Mouse (Mus musculus): ENCODE results near the gene Diaph2. TPM values are rescaled to one million over a fixed set of nuclear protein-coding genes. Genes with fewer than 3 reads are reported as not detected.

The Diaph2 gene
- 11.3 and 12.5 TPM in 2 replicates for polyA plus RNA-seq (2014; fragmentation: Nextera tagmentation; extraction: Ambion mirVana)

GRCm38 (mm10) chrX:129749571-129750061, at the start of gene Diaph2:
Gene Diaph2 (plus strand): TSS chrX:129749742.
- Histone ChIP-seq H3K9me3 (ENCODE audit: control insufficient read depth, low read depth, low read length) (no peaks in the 10 kb centered on the region), H3K4me1 (ENCODE audit: control insufficient read depth, insufficient read depth, low read length) (no peaks in the 10 kb centered on the region), H3K4me3 (ENCODE audit: low read depth, low read length) (peak within 1 kb of the TSS; percentile 53), H3K27me3 (ENCODE audit: control insufficient read depth, insufficient read depth, low read length) (no peaks in the 10 kb centered on the region), H3K9ac (replicated peaks; ENCODE audit: low read depth, low read length) (peak within 1 kb of the TSS; percentile 53), H3K36me3 (ENCODE audit: control insufficient read depth, insufficient read depth, low read length) (no peaks in the 10 kb centered on the region), H3K4me2 (replicated peaks; ENCODE audit: low read depth, low read length) (peak within 1 kb of the TSS; percentile 38), H3K27ac (ENCODE audit: low read length) (peak within 1 kb of the TSS; percentile 58; the same call in 1 of the 2 replicates)
- 11% methylated on average over 49 of the region's 49 CpGs for WGBS
- peak; percentile 93 for ATAC-seq (ENCODE audit: insufficient number of reproducible peaks, insufficient read depth, low FRiP score, low read depth)

- H3K4me3 ChIP-seq (ENCODE audit: low read depth, low read length), result no peak overlapping the region
- no peaks in the 10 kb centered on the region for H3K36me3 ChIP-seq (ENCODE audit: control insufficient read depth, insufficient read depth, low read length)
- H3K27ac ChIP-seq (ENCODE audit: low read length), result no peak overlapping the region
- no peaks in the 10 kb centered on the region for H3K4me1 ChIP-seq (ENCODE audit: control insufficient read depth, insufficient read depth, low read length)
- WGBS, result 40% methylated on average over 6 of the region's 6 CpGs
- ATAC-seq (ENCODE audit: insufficient number of reproducible peaks, insufficient read depth, low FRiP score, low read depth), result no peak
- no peaks in the 10 kb centered on the region for H3K27me3 ChIP-seq (ENCODE audit: control insufficient read depth, insufficient read depth, low read length)
- no peaks in the 10 kb centered on the region for H3K9me3 ChIP-seq (ENCODE audit: control insufficient read depth, low read depth, low read length)
- H3K4me2 ChIP-seq (replicated peaks; ENCODE audit: low read depth, low read length), result no peak overlapping the region
- no peak overlapping the region for H3K9ac ChIP-seq (replicated peaks; ENCODE audit: low read depth, low read length)
These were observed 47.8 kb upstream of the Diaph2 start for GRCm38 (mm10) chrX:129701634-129702312.

GRCm38 (mm10) chrX:129709656-129710055, 39.9 kb upstream of the Diaph2 start:
- no peak for ATAC-seq (ENCODE audit: insufficient number of reproducible peaks, insufficient read depth, low FRiP score, low read depth)
- WGBS, result 69% methylated on average over 2 of the region's 2 CpGs
- Histone ChIP-seq H3K36me3 (ENCODE audit: control insufficient read depth, insufficient read depth, low read length) (no peaks in the 10 kb centered on the region), H3K4me3 (ENCODE audit: low read depth, low read length) (no peak overlapping the region), H3K4me1 (ENCODE audit: control insufficient read depth, insufficient read depth, low read length) (no peaks in the 10 kb centered on the region), H3K9me3 (ENCODE audit: control insufficient read depth, low read depth, low read length) (no peaks in the 10 kb centered on the region), H3K4me2 (replicated peaks; ENCODE audit: low read depth, low read length) (no peak overlapping the region), H3K27ac (ENCODE audit: low read length) (no peak overlapping the region), H3K9ac (replicated peaks; ENCODE audit: low read depth, low read length) (no peak overlapping the region), H3K27me3 (ENCODE audit: control insufficient read depth, insufficient read depth, low read length) (no peaks in the 10 kb centered on the region)

- Histone ChIP-seq H3K27me3 (ENCODE audit: control insufficient read depth, insufficient read depth, low read length) (no peaks in the 10 kb centered on the region), H3K9ac (replicated peaks; ENCODE audit: low read depth, low read length) (no peak overlapping the region), H3K4me1 (ENCODE audit: control insufficient read depth, insufficient read depth, low read length) (no peaks in the 10 kb centered on the region), H3K9me3 (ENCODE audit: control insufficient read depth, low read depth, low read length) (no peaks in the 10 kb centered on the region), H3K27ac (ENCODE audit: low read length) (no peak overlapping the region), H3K4me3 (ENCODE audit: low read depth, low read length) (no peak overlapping the region), H3K36me3 (ENCODE audit: control insufficient read depth, insufficient read depth, low read length) (no peaks in the 10 kb centered on the region), H3K4me2 (replicated peaks; ENCODE audit: low read depth, low read length) (no peak overlapping the region)
- no peak for ATAC-seq (ENCODE audit: insufficient number of reproducible peaks, insufficient read depth, low FRiP score, low read depth)
- 48% methylated on average over 2 of the region's 2 CpGs for WGBS
These were observed 20.8 kb upstream of the Diaph2 start for GRCm38 (mm10) chrX:129728717-129729220.

GRCm38 (mm10) chrX:129736562-129736961, 13.0 kb upstream of the Diaph2 start:
- H3K9me3 ChIP-seq (ENCODE audit: control insufficient read depth, low read depth, low read length), result no peaks in the 10 kb centered on the region
- no peaks in the 10 kb centered on the region for H3K27me3 ChIP-seq (ENCODE audit: control insufficient read depth, insufficient read depth, low read length)
- no peak overlapping the region for H3K9ac ChIP-seq (replicated peaks; ENCODE audit: low read depth, low read length)
- no peak overlapping the region for H3K27ac ChIP-seq (ENCODE audit: low read length)
- no peak overlapping the region for H3K4me2 ChIP-seq (replicated peaks; ENCODE audit: low read depth, low read length)
- no peaks in the 10 kb centered on the region for H3K4me1 ChIP-seq (ENCODE audit: control insufficient read depth, insufficient read depth, low read length)
- no peaks in the 10 kb centered on the region for H3K36me3 ChIP-seq (ENCODE audit: control insufficient read depth, insufficient read depth, low read length)
- 18% methylated on average over 1 of the region's 1 CpGs for WGBS
- ATAC-seq (ENCODE audit: insufficient number of reproducible peaks, insufficient read depth, low FRiP score, low read depth), result no peak
- no peak overlapping the region for H3K4me3 ChIP-seq (ENCODE audit: low read depth, low read length)

GRCm38 (mm10) chrX:129739226-129739625, 10.3 kb upstream of the Diaph2 start:
- ATAC-seq (ENCODE audit: insufficient number of reproducible peaks, insufficient read depth, low FRiP score, low read depth), result no peak
- Histone ChIP-seq H3K4me3 (ENCODE audit: low read depth, low read length) (no peak overlapping the region), H3K27me3 (ENCODE audit: control insufficient read depth, insufficient read depth, low read length) (no peaks in the 10 kb centered on the region), H3K36me3 (ENCODE audit: control insufficient read depth, insufficient read depth, low read length) (no peaks in the 10 kb centered on the region), H3K9me3 (ENCODE audit: control insufficient read depth, low read depth, low read length) (no peaks in the 10 kb centered on the region), H3K4me2 (replicated peaks; ENCODE audit: low read depth, low read length) (no peak overlapping the region), H3K4me1 (ENCODE audit: control insufficient read depth, insufficient read depth, low read length) (no peaks in the 10 kb centered on the region), H3K9ac (replicated peaks; ENCODE audit: low read depth, low read length) (no peak overlapping the region), H3K27ac (ENCODE audit: low read length) (no peak overlapping the region)

GRCm38 (mm10) chrX:129742981-129743380, 6.6 kb upstream of the Diaph2 start:
- H3K9ac ChIP-seq (replicated peaks; ENCODE audit: low read depth, low read length), result no peak overlapping the region
- H3K4me1 ChIP-seq (ENCODE audit: control insufficient read depth, insufficient read depth, low read length), result no peaks in the 10 kb centered on the region
- no peaks in the 10 kb centered on the region for H3K9me3 ChIP-seq (ENCODE audit: control insufficient read depth, low read depth, low read length)
- H3K4me3 ChIP-seq (ENCODE audit: low read depth, low read length), result no peak overlapping the region
- H3K4me2 ChIP-seq (replicated peaks; ENCODE audit: low read depth, low read length), result no peak overlapping the region
- 88% methylated on average over 3 of the region's 3 CpGs for WGBS
- H3K27ac ChIP-seq (ENCODE audit: low read length), result no peak overlapping the region
- H3K36me3 ChIP-seq (ENCODE audit: control insufficient read depth, insufficient read depth, low read length), result no peaks in the 10 kb centered on the region
- ATAC-seq (ENCODE audit: insufficient number of reproducible peaks, insufficient read depth, low FRiP score, low read depth), result no peak
- H3K27me3 ChIP-seq (ENCODE audit: control insufficient read depth, insufficient read depth, low read length), result no peaks in the 10 kb centered on the region

- no peak overlapping the region for H3K27ac ChIP-seq (ENCODE audit: low read length)
- 73% methylated on average over 3 of the region's 3 CpGs for WGBS
- no peaks in the 10 kb centered on the region for H3K27me3 ChIP-seq (ENCODE audit: control insufficient read depth, insufficient read depth, low read length)
- ATAC-seq (ENCODE audit: insufficient number of reproducible peaks, insufficient read depth, low FRiP score, low read depth), result no peak
- no peaks in the 10 kb centered on the region for H3K9me3 ChIP-seq (ENCODE audit: control insufficient read depth, low read depth, low read length)
- no peaks in the 10 kb centered on the region for H3K4me1 ChIP-seq (ENCODE audit: control insufficient read depth, insufficient read depth, low read length)
- no peak overlapping the region for H3K9ac ChIP-seq (replicated peaks; ENCODE audit: low read depth, low read length)
- no peak overlapping the region for H3K4me3 ChIP-seq (ENCODE audit: low read depth, low read length)
- H3K4me2 ChIP-seq (replicated peaks; ENCODE audit: low read depth, low read length), result no peak overlapping the region
- no peaks in the 10 kb centered on the region for H3K36me3 ChIP-seq (ENCODE audit: control insufficient read depth, insufficient read depth, low read length)
These were observed 3.6 kb upstream of the Diaph2 start for GRCm38 (mm10) chrX:129745976-129746375.
